28 mouse cellular contexts compared by ENCODE assay signal in the genomic region with DNA sequence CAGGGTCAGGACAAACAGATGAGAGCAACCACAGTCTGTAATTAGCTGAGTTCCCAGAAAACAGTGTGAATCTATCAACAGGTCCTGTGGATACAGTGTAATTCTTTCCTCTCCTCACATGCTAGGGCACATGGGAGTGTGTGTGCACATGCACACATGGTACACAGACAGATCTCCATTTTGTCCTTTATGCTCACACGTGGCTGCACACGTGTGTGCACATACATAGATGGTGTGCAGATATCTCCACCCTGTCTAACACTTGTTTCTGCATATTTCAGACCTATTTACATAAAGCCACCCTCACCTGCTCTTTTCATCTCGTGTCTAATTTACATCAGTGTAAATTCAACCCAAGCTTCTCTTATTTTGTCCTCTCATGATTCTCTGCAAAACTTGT.
"Had no signal": no experiment of that assay in that cellular context is flagged by ENCODE, and none has a peak within 500 bp of the region (broad histone marks: within the 10 kb centered on the region; RNA-seq: fewer than 3 reads in every experiment).

No protein-coding gene starts in this region.

- H3K4me3 ChIP-seq: embryonic facial prominence, embryonic 10.5 days; embryonic facial prominence, embryonic 12.5 days; embryonic facial prominence, embryonic 13.5 days; embryonic facial prominence, embryonic 15.5 days; erythroblast, embryonic 14.5 days; forebrain, embryonic 10.5 days; forebrain, embryonic 12.5 days; forebrain, embryonic 13.5 days; forebrain, embryonic 15.5 days; gastrocnemius, adult 2 months; heart, adult 2 months; heart, embryonic 10.5 days had no signal

- H3K4me1 ChIP-seq: embryonic facial prominence, embryonic 10.5 days; embryonic facial prominence, embryonic 12.5 days; embryonic facial prominence, embryonic 13.5 days; embryonic facial prominence, embryonic 15.5 days; forebrain, embryonic 10.5 days; forebrain, embryonic 12.5 days; forebrain, embryonic 13.5 days; forebrain, embryonic 15.5 days; heart, embryonic 10.5 days had no signal

- H3K9me3 ChIP-seq: embryonic facial prominence, embryonic 10.5 days; embryonic facial prominence, embryonic 12.5 days; embryonic facial prominence, embryonic 13.5 days; embryonic facial prominence, embryonic 15.5 days; forebrain, embryonic 10.5 days; forebrain, embryonic 12.5 days; forebrain, embryonic 13.5 days; forebrain, embryonic 15.5 days; heart, embryonic 10.5 days had no signal

- H3K27ac ChIP-seq: embryonic facial prominence, embryonic 10.5 days; embryonic facial prominence, embryonic 12.5 days; embryonic facial prominence, embryonic 13.5 days; embryonic facial prominence, embryonic 15.5 days; forebrain, embryonic 10.5 days; forebrain, embryonic 12.5 days; forebrain, embryonic 13.5 days; forebrain, embryonic 15.5 days; gastrocnemius, adult 2 months; heart, adult 2 months; heart, embryonic 10.5 days had no signal

- DNase-seq: cerebellum, adult 9-10 months; cerebellum, adult 9-11 months; cerebellum, postnatal 10 days; cerebellum, postnatal 14 days; cerebellum, postnatal 25 days; cerebellum, postnatal 36 days; embryo, embryonic 11 days; forebrain, postnatal 0 days; gastrocnemius, adult 2 months; gastrocnemius, postnatal 10 days; gastrocnemius, postnatal 14 days; gastrocnemius, postnatal 25 days; gastrocnemius, postnatal 36 days; heart, adult 11 months; heart, adult 18-20 months; heart, adult 2 months had no signal

- ATAC-seq: forebrain, embryonic 13.5 days; forebrain, embryonic 14.5 days; forebrain, embryonic 15.5 days; forebrain, embryonic 16.5 days; forebrain, postnatal 0 days had no signal

- H3K27me3 ChIP-seq: embryonic facial prominence, embryonic 12.5 days; embryonic facial prominence, embryonic 13.5 days; embryonic facial prominence, embryonic 15.5 days; forebrain, embryonic 12.5 days; forebrain, embryonic 13.5 days; forebrain, embryonic 15.5 days had no signal

- H3K36me3 ChIP-seq: embryonic facial prominence, embryonic 10.5 days; embryonic facial prominence, embryonic 12.5 days; embryonic facial prominence, embryonic 13.5 days; embryonic facial prominence, embryonic 15.5 days; forebrain, embryonic 10.5 days; forebrain, embryonic 12.5 days; forebrain, embryonic 15.5 days; heart, embryonic 10.5 days had no signal

- H3K9ac ChIP-seq: embryonic facial prominence, embryonic 12.5 days; embryonic facial prominence, embryonic 13.5 days; embryonic facial prominence, embryonic 15.5 days; forebrain, embryonic 12.5 days; forebrain, embryonic 13.5 days; forebrain, embryonic 15.5 days; forebrain, postnatal 0 days had no signal

- H3K4me2 ChIP-seq: embryonic facial prominence, embryonic 12.5 days; embryonic facial prominence, embryonic 13.5 days; embryonic facial prominence, embryonic 15.5 days; forebrain, embryonic 12.5 days; forebrain, embryonic 13.5 days; forebrain, embryonic 15.5 days had no signal
